Mouse (Mus musculus) frontal cortex, adult 2 months (tissue): ENCODE data around the gene Cyp2a4. TPM values are rescaled to one million over a fixed set of nuclear protein-coding genes. Genes with fewer than 3 reads are reported as not detected.
"Not testable (repeated sequence)": the region's sequence is repeated elsewhere in the genome, so short reads cannot be mapped to it uniquely, and the experiment has no call there.

Experiments
- DNase-seq, 2 experiments: peaks; one replicate each; pipeline ENCODE4 v3.0.0; 2022; ENCODE audit warnings: low spot score in 1 of 2; ENCODE audit errors: extremely low spot score in 1 of 2
- polyA plus RNA-seq: library from polyadenylated mRNA; depleted of rRNA; stranded (reverse); fragments of >200 nt; gene quantifications from 2 replicates; pipeline ENCODE4 v1.2.3, GENCODE M21; 2012; rRNA removed

Cyp2a4 gene
- polyA plus RNA-seq, result not detected in 2 replicates

DNA sequence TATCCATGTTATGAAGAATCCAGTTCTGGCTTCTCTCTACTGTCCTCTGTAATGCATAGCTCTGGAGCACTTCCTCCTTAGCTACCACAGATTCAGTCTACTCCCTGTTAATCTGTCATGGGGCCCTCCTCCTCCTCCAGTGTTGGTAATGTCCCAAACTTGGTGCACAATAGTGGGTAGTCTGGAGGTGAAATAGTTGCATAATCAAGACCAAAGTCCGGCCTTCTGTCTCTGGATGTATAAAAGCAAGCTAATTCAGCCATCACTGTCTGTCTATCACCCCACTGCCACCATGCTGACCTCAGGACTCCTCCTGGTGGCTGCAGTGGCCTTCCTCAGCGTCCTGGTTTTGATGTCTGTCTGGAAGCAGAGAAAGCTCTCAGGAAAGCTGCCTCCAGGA lies at the start of gene Cyp2a4:
Cyp2a4 (plus strand) TSS at position 244 of the 400 bp plus-strand sequence.
- not testable (repeated sequence) for DNase-seq

- DNase-seq, result not testable (repeated sequence)
Observed at GRCm38 (mm10) chr7:26260034-26260433, 46.9 kb upstream of the Cyp2a4 start, which contains the start of gene Vmn1r184. Gene Vmn1r184 (plus strand): TSS chr7:26260334.

DNA sequence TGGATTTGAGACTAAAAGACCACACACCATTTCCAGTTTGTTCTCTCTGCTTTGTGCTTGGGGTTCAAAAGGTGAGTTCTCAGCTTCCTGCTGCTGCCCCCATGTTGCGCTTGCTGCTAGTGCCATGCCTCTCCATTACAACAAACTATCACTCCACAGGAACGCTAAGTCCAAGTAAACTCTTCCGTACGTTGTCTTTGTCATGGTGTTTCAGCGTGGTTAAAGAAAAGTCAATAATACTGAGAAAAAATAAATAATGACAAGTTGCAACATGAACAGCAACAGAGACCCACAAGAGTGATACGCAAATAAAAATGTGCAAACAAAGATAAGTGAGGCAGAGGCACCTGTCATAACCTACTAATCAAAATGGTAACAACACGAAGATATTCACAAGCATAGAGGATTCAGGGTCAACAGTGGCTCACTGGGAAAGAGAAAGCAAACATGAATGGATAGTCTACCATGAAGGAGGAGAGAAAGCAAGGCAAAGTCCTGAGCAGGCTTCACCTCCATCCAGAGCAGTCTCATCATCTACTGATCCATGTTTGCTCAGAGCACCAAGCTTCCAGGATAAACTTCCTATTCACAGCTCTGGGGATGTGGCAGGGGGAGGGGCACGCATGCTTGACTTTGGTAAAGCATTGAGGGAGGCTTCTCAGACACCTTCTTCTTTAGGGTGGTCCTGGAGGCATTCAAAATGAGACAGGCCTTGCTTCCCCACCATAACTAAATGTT lies 3.4 kb upstream of the Cyp2a4 start:
- not testable (repeated sequence) for DNase-seq

GRCm38 (mm10) chr7:26311786-26312185 lies 4.8 kb downstream of the Cyp2a4 start:
- DNase-seq, result not testable (repeated sequence)

GRCm38 (mm10) chr7:26315194-26315593 lies 8.2 kb downstream of the Cyp2a4 start:
- not testable (repeated sequence) for DNase-seq

GRCm38 (mm10) chr7:26315809-26316208 lies 8.8 kb downstream of the Cyp2a4 start:
- DNase-seq, result not testable (repeated sequence)

DNA sequence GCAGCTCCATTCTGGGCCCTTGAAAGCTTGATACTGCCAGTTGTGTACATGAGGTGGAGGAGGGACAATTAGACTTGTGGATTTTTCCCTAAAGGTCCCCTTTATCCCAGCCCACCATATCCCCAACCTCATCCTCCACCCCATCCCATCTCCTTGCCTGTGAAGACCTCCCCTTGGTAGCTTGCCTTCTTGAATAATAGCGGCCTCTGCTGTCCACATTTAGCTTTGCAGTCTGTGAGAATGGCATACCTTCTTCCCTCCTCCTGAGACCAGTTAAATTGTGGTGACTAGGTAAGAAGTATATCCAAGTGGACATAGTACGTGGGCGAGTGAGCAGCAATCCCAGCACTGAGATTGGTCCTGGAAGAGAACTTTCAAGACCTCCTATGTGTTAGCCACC lies 13.4 kb downstream of the Cyp2a4 start:
- DNase-seq, result not testable (repeated sequence)

DNA sequence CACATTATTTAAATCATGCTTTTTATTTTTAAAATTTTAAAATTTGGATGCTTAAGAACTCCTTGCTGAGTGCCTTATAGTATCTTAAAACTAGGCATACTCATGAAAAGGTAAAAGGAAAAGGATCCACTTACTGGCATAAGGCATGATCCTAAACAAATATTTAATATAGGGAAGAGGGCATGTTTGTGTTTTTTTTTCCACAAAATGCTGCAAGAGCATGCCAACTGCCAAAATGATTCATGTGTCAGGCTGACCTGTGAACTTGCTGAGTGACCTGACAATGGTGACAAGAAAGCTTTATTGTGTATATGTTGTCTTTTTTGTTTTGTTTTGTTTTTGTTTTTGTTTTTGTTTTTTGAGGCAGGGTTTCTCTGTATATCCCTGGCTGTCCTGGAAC lies 43.2 kb downstream of the Cyp2a4 start:
- not testable (repeated sequence) for DNase-seq

DNA sequence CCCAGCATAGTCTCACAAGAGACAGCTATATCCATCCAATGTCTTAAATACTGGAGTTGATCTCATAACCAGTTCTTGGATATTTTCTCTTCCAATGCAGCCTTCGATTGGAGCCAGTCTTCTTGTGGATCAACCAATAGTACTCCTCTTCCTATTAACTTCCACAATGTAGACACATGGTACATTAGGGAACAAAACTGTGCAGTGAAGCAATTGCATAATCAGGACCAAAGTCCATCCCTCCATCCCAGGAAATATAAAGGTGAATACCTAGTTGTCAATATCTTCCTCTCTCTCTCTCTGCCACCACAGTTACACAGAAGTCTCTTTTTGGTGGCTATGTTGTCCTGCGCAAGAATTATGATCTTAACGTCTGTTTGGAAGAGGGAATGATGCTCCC lies 45.3 kb downstream of the Cyp2a4 start:
- not testable (repeated sequence) for DNase-seq

DNA sequence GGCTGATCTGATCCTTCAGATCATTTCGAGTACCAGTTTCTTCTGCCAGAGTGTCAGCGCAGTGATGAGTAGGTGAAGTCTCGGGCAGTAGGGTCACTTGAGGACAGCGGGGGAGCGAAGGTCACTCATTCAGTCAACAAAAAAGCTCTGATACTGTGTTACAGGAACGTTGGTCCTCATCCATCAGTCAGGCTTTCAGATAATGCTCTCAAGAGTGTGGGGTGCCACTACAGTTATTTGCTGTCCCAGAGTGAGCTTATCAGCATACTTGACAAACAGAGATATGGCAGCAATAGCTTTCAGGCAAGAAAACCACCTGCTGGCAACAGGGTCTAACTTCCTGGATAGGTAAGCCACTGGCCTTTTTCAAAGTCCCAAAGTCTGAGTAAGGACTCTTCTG lies 49.8 kb downstream of the Cyp2a4 start:
- DNase-seq, result not testable (repeated sequence)

Other genes with a start within 250 kb of the Cyp2a4 start
- gene Cyp2b13, start 245.7 kb upstream of the Cyp2a4 start, polyA plus RNA-seq, result not detected in 2 replicates
- gene Cyp2b9, start 133.8 kb upstream of the Cyp2a4 start, polyA plus RNA-seq, result not detected in 2 replicates
- not detected in 2 replicates for gene Vmn1r184, start 46.8 kb upstream of the Cyp2a4 start, polyA plus RNA-seq
- gene Nlrp9c, start 96.5 kb downstream of the Cyp2a4 start, polyA plus RNA-seq, result not detected in 2 replicates
- not detected in 2 replicates for gene Nlrp4a, start 127.9 kb downstream of the Cyp2a4 start, polyA plus RNA-seq
- not detected in 2 replicates for gene Nlrp9a, start 227.9 kb downstream of the Cyp2a4 start, polyA plus RNA-seq